Mouse (Mus musculus) liver, embryonic 15.5 days (tissue): ENCODE data around the gene Tnfrsf13c. TPM values are rescaled to one million over a fixed set of nuclear protein-coding genes. Genes with fewer than 3 reads are reported as not detected.

Experiments used
- ATAC-seq: fragments of 200-750 bp; cut with Nextera tagmentation; 2 replicates; pipeline ENCODE4 v1.8.0; 2017; ENCODE audit warnings: moderate number of reproducible peaks, mild to moderate bottlenecking, moderate library complexity; ENCODE audit not compliant: insufficient read depth
- H3K27ac ChIP-seq: fragments of 300-500 bp; sonication (generic); replicated peaks from 2 replicates; pipeline ENCODE4 v1.5.1; 2015; ENCODE audit warnings: mild to moderate bottlenecking, inconsistent platforms
- H3K27me3 ChIP-seq: fragments of 300-500 bp; sonication (generic); 2 replicates; pipeline ENCODE4 v1.6.1; 2015; ENCODE audit warnings: mild to moderate bottlenecking, inconsistent platforms
- H3K36me3 ChIP-seq: fragments of 300-500 bp; sonication (generic); replicated peaks from 2 replicates; pipeline ENCODE4 v1.6.1; 2015; ENCODE audit warnings: moderate library complexity, mild to moderate bottlenecking, inconsistent platforms
- H3K4me1 ChIP-seq: fragments of 300-500 bp; sonication (generic); replicated peaks from 2 replicates; pipeline ENCODE4 v1.6.1; 2015; ENCODE audit warnings: inconsistent platforms
- H3K4me2 ChIP-seq: fragments of 300-500 bp; sonication (generic); 2 replicates; pipeline ENCODE4 v1.6.1; 2015; ENCODE audit warnings: moderate library complexity, mild to moderate bottlenecking, inconsistent platforms
- H3K4me3 ChIP-seq: fragments of 300-500 bp; sonication (generic); replicated peaks from 2 replicates; pipeline ENCODE4 v1.5.1; 2015; ENCODE audit warnings: mild to moderate bottlenecking, inconsistent platforms
- H3K9ac ChIP-seq: fragments of 300-500 bp; sonication (generic); 2 replicates; pipeline ENCODE4 v1.6.1; 2015; ENCODE audit warnings: moderate library complexity, mild to moderate bottlenecking, inconsistent platforms
- H3K9me3 ChIP-seq: fragments of 300-500 bp; sonication (generic); replicated peaks from 2 replicates; pipeline ENCODE4 v1.6.1; 2016; ENCODE audit warnings: inconsistent platforms
- WGBS: fragments of 180-500 bp; shearing (Covaris S2); methylation state at CpG from one replicate; pipeline ENCODE4 v1.1.7; 2015; ENCODE audit warnings: mixed read lengths; ENCODE audit not compliant: insufficient replicate concordance; 5-methylcytosine and 5-hydroxymethylcytosine counted together
- polyA plus RNA-seq: library from polyadenylated mRNA; unstranded; fragments of >200 nt; fragmentation: Nextera tagmentation; extraction: Ambion mirVana; gene quantifications from 2 replicates; pipeline ENCODE4 v1.2.1, GENCODE M21; 2015

Gene Tnfrsf13c
- polyA plus RNA-seq, 1 experiment from 2014 or later, result 0.79 TPM

- no peak overlapping the region for H3K9ac ChIP-seq
- no peak overlapping the region for H3K4me2 ChIP-seq
- H3K4me1 ChIP-seq, result peaks cover 14% of the 10 kb centered on the region
- no peak overlapping the region for H3K27ac ChIP-seq
- H3K4me3 ChIP-seq, result no peak overlapping the region
- ATAC-seq, result no peak
- no peaks in the 10 kb centered on the region for H3K36me3 ChIP-seq
- WGBS, result 59% methylated on average over 20 of the region's 20 CpGs
- H3K9me3 ChIP-seq, result no peaks in the 10 kb centered on the region
- H3K27me3 ChIP-seq, result peaks cover 95% of the 10 kb centered on the region
These were observed 7.9 kb downstream of the Tnfrsf13c start for GRCm38 (mm10) chr15:82216142-82216827.

DNA sequence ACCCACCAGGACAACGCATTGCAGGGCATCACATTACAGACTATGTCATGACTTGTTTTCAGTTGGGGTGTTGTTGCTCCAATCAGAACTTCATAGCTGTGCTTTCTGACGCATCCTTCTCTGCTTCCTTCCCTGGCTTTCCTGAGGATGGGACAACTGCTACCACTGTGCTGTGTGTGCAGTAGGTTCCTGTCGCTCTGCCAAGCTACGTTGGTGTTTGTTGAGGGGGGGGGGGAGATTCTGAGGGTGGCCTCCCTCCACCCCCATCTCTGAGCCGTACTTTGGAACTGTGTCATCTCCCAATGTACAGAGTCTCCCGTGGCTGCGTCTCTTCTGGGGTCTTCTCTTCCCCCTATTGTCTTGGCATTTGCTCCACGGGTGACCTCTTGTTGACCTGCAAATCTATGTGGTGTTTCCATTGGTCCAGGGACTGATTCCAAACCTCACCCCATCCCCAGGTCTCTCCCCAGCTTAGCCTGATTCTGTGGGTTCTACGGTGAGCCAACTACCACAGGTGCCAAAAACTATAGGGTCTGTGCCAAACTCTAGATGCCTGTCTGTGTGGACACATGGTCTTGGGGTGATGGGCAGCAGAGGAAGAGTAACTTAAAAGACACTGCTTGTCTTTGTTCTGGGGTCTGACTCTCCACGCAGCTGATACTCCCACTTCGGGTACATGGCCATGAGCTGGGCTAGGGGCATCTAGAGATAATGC, 8.7 kb downstream of the Tnfrsf13c start:
- Histone ChIP-seq H3K4me1 (peaks cover 14% of the 10 kb centered on the region), H3K9ac (no peak overlapping the region), H3K4me3 (no peak overlapping the region), H3K4me2 (no peak overlapping the region), H3K9me3 (no peaks in the 10 kb centered on the region), H3K36me3 (no peaks in the 10 kb centered on the region), H3K27me3 (peaks cover 95% of the 10 kb centered on the region), H3K27ac (no peak overlapping the region)
- 42% methylated on average over 11 of the region's 11 CpGs for WGBS
- ATAC-seq, result no peak

DNA sequence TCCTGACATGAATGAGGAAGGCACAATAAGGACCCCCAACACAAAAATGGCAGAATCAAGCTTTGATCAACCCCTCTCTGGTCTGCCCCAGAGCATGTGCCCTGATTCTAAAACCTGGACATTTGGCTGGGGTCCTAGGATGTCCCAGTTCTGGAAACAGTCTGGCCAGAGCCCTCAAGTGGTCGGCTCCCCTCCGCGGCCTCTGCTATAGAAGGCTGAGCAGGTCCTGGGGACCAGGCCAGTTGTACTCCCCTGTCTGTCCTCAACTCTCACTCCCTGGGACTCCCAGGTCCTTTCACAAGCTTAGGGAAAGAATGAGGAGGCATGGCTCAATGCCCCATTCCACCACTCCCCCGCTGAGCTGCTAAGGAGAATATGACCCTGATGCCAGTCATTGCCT, 10.9 kb downstream of the Tnfrsf13c start:
- Histone ChIP-seq H3K27me3 (peaks cover 99% of the 10 kb centered on the region), H3K27ac (no peak overlapping the region), H3K4me1 (peaks cover 14% of the 10 kb centered on the region), H3K4me2 (no peak overlapping the region), H3K9me3 (no peaks in the 10 kb centered on the region), H3K4me3 (no peak overlapping the region), H3K36me3 (no peaks in the 10 kb centered on the region), H3K9ac (no peak overlapping the region)
- WGBS, result 27% methylated on average over 4 of the region's 4 CpGs
- ATAC-seq, result no peak

- peak within 1 kb of the TSS; percentile 59 for H3K4me2 ChIP-seq
- H3K9me3 ChIP-seq, result no peaks in the 10 kb centered on the region
- H3K27ac ChIP-seq, result no peak within 1 kb of the TSS
- H3K27me3 ChIP-seq, result peaks cover 99% of the 10 kb centered on the region
- no peak for ATAC-seq
- peak within 1 kb of the TSS; percentile 40 for H3K4me3 ChIP-seq
- under 1% methylated on average over 34 of the region's 34 CpGs for WGBS
- no peak within 1 kb of the TSS for H3K9ac ChIP-seq
- H3K36me3 ChIP-seq, result no peaks in the 10 kb centered on the region
- H3K4me1 ChIP-seq, result peaks cover 14% of the 10 kb centered on the region
These were observed 11.5 kb downstream of the Tnfrsf13c start, which contains the start of gene Shisa8 for GRCm38 (mm10) chr15:82212752-82213063. TSS of gene Shisa8 (minus strand) at chr15:82212815.

DNA sequence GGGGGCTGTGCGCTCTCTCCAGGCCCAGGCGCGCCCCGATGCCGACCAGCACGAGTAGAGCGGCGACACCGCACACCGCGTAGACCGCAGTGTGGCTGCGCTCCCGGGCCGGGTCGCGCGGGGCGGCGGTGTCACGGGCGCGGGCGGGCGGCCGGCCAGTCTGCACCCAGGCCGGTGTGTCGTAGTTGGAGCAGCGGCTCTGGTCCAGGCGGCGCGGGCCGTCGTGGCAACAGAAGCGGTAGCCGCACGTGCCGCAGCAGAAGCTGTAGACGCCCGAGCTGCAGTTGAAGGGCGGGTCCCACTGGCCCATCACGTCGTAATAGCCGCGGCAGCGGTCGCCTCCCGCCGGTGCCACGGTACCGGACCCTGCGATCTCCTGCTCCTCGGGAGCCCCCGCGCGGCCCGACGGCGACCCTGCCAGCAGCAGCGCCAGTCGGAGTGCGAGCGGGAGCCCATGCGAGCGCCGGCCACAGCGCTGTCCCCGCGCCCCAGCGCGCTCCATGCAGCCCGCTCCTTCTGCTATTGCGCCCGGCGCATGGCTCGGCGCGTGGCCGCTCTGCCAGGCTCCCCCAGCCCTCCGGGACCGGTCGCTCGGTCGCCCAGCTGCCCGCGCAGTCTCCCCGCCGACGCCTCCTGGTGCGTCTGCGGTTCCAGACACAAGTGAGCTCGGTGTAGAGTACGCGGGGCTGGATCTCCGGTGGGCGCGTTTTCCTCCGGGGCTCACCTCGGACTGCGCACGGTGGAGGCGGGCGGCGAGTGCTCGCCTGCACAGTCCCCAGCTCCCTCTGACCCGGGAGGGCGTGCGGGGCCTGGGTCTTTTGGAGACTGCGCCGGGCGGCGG, 12.0 kb downstream of the Tnfrsf13c start:
- Histone ChIP-seq H3K27me3 (peaks cover 100% of the 10 kb centered on the region), H3K4me2 (peak overlapping the region; percentile 59), H3K9ac (no peak overlapping the region), H3K36me3 (no peaks in the 10 kb centered on the region), H3K4me1 (peaks cover 14% of the 10 kb centered on the region), H3K9me3 (no peaks in the 10 kb centered on the region), H3K4me3 (peak overlapping the region; percentile 40), H3K27ac (no peak overlapping the region)
- WGBS, result under 1% methylated on average over 108 of the region's 112 CpGs
- peak; percentile 28; the same call in 1 of the 2 replicates for ATAC-seq

GRCm38 (mm10) chr15:82211281-82211680, 12.9 kb downstream of the Tnfrsf13c start:
- Histone ChIP-seq H3K4me1 (peaks cover 22% of the 10 kb centered on the region), H3K36me3 (no peaks in the 10 kb centered on the region), H3K9me3 (no peaks in the 10 kb centered on the region), H3K9ac (no peak overlapping the region), H3K4me2 (no peak overlapping the region), H3K4me3 (no peak overlapping the region), H3K27ac (no peak overlapping the region), H3K27me3 (peaks cover 100% of the 10 kb centered on the region)
- WGBS, result 6% methylated on average over 11 of the region's 11 CpGs
- no peak for ATAC-seq

- ATAC-seq, result no peak
- 50% methylated on average over 1 of the region's 1 CpGs for WGBS
- Histone ChIP-seq H3K27me3 (peaks cover 97% of the 10 kb centered on the region), H3K9me3 (no peaks in the 10 kb centered on the region), H3K36me3 (peaks cover 5% of the 10 kb centered on the region; the same call in 1 of the 2 replicates), H3K4me3 (no peak overlapping the region), H3K4me2 (no peak overlapping the region), H3K9ac (no peak overlapping the region), H3K4me1 (peaks cover 27% of the 10 kb centered on the region), H3K27ac (no peak overlapping the region)
These were observed 13.4 kb downstream of the Tnfrsf13c start for GRCm38 (mm10) chr15:82210801-82211200.

GRCm38 (mm10) chr15:82209295-82210050, 14.7 kb downstream of the Tnfrsf13c start:
- Histone ChIP-seq H3K27me3 (peaks cover 84% of the 10 kb centered on the region), H3K36me3 (peaks cover 18% of the 10 kb centered on the region), H3K4me2 (no peak overlapping the region), H3K27ac (no peak overlapping the region), H3K9ac (no peak overlapping the region), H3K4me3 (no peak overlapping the region), H3K9me3 (no peaks in the 10 kb centered on the region), H3K4me1 (peaks cover 27% of the 10 kb centered on the region)
- no peak for ATAC-seq
- 71% methylated on average over 13 of the region's 13 CpGs for whole genome bisulfite sequencing

- Histone ChIP-seq H3K4me1 (peaks cover 27% of the 10 kb centered on the region), H3K9ac (no peak overlapping the region), H3K27me3 (peaks cover 72% of the 10 kb centered on the region), H3K4me3 (no peak overlapping the region), H3K27ac (no peak overlapping the region), H3K4me2 (no peak overlapping the region), H3K36me3 (peaks cover 29% of the 10 kb centered on the region), H3K9me3 (no peaks in the 10 kb centered on the region)
- ATAC-seq, result no peak
- WGBS, result 71% methylated on average over 8 of the region's 8 CpGs
These were observed 15.9 kb downstream of the Tnfrsf13c start for GRCm38 (mm10) chr15:82208307-82208706.

GRCm38 (mm10) chr15:82207504-82208219, 16.5 kb downstream of the Tnfrsf13c start:
- 58% methylated on average over 30 of the region's 30 CpGs for WGBS
- H3K36me3 ChIP-seq, result peaks cover 36% of the 10 kb centered on the region
- no peak overlapping the region for H3K9ac ChIP-seq
- H3K4me2 ChIP-seq, result no peak overlapping the region
- no peak for ATAC-seq
- H3K9me3 ChIP-seq, result no peaks in the 10 kb centered on the region
- peaks cover 26% of the 10 kb centered on the region for H3K4me1 ChIP-seq
- no peak overlapping the region for H3K4me3 ChIP-seq
- no peak overlapping the region for H3K27ac ChIP-seq
- peaks cover 66% of the 10 kb centered on the region for H3K27me3 ChIP-seq
